Mouse (Mus musculus) gastrocnemius, postnatal 36 days (tissue): Measurements from ENCODE around the gene Hand2. TPM values are rescaled to one million over a fixed set of nuclear protein-coding genes. Genes with fewer than 3 reads are reported as not detected.

Experiments used
- DNase-seq, 2 experiments: peaks; one replicate each; pipeline ENCODE4 v3.0.0; 2022
- intact Hi-C: fragments of 180-260 bp; cut with DNase I; formaldehyde crosslinking; loops from one replicate; pipeline ENCODE4 v1.15.1; 2025
- total RNA-seq, 2 experiments: library from RNA; stranded (reverse); gene quantifications; 2 replicates each; pipeline ENCODE4 v1.2.3; 2021

Hand2 gene
- total RNA-seq, 2 experiments from 2014 or later, result not detected

- DNase-seq, result no peak
- intact Hi-C loops, result no loop called here
Measured at GRCm38 (mm10) chr8:57340840-57341540, 20.2 kb downstream of the Hand2 start.

- intact Hi-C loops, result no loop called here
- no peak for DNase-seq
Measured at GRCm38 (mm10) chr8:57341541-57341840, 20.7 kb downstream of the Hand2 start.

DNA sequence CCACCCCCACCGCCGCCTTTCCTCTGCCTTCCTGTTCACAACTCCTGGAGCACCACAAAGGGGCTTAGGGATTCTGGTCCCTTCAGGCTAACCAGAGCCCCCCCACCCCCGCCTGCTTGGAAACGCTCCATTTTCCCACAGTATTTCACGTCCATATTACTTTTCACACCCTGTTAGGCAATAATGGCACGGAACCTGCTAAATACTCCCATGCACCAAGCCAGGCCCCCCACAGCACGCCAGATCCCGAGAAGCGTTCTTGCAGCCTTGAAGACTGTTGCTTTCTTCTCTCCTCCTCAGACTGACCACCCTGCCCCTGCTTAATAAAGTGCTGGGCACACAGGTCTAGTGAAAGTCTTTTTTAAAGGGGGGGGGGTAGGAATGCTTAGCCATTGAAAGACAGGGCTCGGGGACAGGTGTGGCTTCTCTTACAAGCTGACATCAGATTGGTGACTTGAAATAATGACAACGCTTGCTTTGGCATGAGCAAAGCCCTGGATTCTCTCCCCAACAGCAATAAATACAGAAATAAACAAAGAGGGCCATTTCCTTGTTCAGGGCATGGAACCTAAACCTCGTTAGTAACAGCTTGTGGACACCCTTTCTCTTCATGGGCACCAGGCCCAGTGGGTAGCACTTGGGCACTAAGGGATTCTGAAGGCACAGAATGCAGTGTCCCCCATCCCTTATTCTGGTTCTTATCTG, 21.8 kb downstream of the Hand2 start:
- no peak for DNase-seq
- intact Hi-C loops, result no loop called here

- intact Hi-C loops, result no loop called here
- no peak for DNase-seq
Measured at GRCm38 (mm10) chr8:57343731-57344315, 23.0 kb downstream of the Hand2 start.

DNA sequence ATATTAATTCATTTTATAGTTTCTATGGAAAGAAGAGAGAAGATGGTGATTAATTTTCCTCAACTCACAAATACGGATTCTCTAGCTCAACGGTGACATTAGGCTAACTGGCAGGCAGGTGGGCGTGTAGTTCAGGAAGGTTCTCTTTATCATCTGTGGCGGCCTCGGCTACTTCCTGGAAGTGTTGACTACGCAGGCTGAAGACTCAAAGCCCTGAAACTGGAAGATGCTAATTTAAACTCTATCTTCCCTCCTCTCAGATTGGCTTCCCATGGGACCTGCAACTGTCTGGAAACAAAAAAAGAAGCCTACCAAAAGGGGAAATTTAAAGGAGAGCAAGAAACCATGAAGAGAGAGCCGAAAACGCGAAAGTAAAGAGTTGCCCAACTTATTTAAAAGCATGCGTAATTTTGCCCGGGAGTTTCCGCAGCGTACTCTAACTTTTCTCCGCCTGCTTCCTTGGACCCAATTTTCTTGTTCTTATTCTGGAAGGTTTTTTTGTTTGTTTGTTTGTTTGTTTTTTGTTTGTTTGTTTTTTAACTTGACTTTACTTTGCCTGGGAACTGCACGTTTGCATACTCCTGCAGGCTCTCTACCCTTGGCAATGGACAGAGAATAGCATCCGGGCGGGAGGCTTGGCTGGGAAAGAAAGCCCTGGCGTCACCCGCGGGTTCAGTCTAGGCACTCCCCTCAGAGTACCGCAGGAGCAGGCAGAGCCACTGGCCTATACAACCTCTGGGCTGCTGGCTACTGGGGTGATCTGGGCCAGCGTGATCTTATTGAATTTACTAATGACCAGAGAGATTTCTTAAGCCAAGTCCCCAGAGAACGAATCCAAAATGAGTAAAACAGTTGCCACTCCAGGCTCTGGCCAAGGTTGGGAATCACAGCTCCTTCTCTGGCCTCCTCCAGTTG, 24.4 kb downstream of the Hand2 start:
- intact Hi-C loops, result no loop called here
- no peak for DNase-seq

GRCm38 (mm10) chr8:57346371-57346770, 25.6 kb downstream of the Hand2 start:
- no peak for DNase-seq
- intact Hi-C loops, result no loop called here

GRCm38 (mm10) chr8:57347141-57347540, 26.4 kb downstream of the Hand2 start:
- no peak for DNase-seq
- intact Hi-C loops, result no loop called here

GRCm38 (mm10) chr8:57348251-57348650, 27.5 kb downstream of the Hand2 start:
- no peak for DNase-seq
- intact Hi-C loops, result no loop called here

DNA sequence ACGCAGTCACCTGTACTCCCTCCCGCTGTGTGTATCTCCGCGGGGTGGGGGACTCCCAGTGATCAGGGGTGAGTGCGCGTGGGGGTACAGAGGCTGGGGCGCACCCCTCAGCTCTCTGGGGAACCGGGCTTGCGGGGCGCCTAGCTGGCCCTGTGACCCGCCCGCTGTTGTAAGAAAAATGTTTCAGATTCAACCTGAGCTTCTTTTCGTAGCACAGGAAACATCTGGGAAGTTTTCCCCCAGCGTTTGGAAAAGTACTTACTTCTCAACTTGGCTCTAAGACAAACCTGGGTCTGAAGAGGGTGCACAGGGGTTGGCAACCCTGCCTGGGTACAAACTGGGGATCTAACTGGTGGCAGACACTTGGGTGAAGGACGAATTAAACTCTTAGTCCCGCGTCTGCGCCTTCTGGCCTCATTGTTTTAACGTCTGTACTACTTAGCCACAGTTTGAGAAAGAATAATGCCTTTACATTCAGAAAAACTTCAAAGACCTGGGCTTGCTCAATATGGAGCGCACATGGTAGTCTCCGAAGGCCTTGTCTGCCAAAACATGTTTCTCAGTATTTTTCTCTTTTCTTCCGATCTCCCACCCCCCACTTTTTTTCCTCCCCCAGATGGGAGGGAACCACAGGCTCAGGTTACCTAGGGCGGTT, 28.2 kb downstream of the Hand2 start:
- no peak for DNase-seq
- intact Hi-C loops, result no loop called here

GRCm38 (mm10) chr8:57351861-57352260, 31.1 kb downstream of the Hand2 start:
- intact Hi-C loops, result loop anchor here (5.0 kb wide), 1 partner anchor 180 kb away; no protein-coding TSS in a partner anchor
- DNase-seq, result no peak

GRCm38 (mm10) chr8:57353346-57354305, 32.8 kb downstream of the Hand2 start:
- intact Hi-C loops, result loop anchor here (5.0 kb wide), 1 partner anchor 179 kb away; no protein-coding TSS in a partner anchor
- DNase-seq, result no peak

GRCm38 (mm10) chr8:57354876-57355275, 34.1 kb downstream of the Hand2 start:
- no peak for DNase-seq
- intact Hi-C loops, result loop anchor here (5.0 kb wide), 1 partner anchor 177 kb away; no protein-coding TSS in a partner anchor

- DNase-seq, result no peak
- intact Hi-C loops, result no loop called here
Measured at GRCm38 (mm10) chr8:57356529-57357325, 35.9 kb downstream of the Hand2 start.

DNA sequence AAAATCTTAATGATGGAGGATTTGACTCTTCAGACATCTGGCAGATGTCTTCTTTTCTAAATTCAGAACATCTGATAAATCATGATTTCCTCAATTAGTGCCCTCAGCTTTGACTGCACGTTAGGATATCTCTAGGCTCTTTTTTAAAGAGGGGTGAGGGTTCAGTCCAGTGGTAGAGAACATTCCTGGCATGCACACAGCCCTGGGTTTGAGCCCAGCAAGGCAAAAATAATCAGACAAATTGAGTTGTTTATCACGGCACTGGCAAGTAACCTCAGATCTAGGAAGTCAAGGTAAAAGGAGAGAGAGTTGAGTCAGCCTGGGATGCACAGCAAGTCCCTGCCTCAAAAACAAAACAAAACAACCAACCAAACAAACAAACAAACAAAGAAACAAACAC, 39.7 kb downstream of the Hand2 start:
- DNase-seq, result no peak
- intact Hi-C loops, result no loop called here

GRCm38 (mm10) chr8:57361003-57361805, 40.4 kb downstream of the Hand2 start:
- intact Hi-C loops, result no loop called here
- DNase-seq, result no peak

DNA sequence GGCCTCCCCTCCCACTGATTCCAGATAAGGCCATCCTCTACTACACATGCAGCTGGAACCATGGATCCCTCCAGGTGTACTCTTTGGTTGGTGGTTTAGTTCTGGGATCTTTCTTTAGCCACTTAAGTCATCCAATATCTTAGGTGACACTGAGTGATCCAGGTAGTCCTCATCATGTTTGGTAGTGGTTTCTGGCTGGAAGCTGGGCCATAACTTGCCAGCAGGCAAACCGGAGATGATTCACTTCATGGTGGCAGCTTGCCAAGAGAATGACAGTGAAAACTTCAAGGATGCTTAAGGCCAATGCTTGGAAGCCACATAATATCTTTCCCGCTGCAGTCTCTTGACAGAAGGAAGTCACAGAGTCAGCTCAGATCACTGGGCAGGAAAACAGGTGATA, 42.1 kb downstream of the Hand2 start:
- intact Hi-C loops, result no loop called here
- no peak for DNase-seq

GRCm38 (mm10) chr8:57374044-57374443, 53.3 kb downstream of the Hand2 start:
- DNase-seq, result no peak
- intact Hi-C loops, result no loop called here
